Mouse (Mus musculus) heart, embryonic 14.5 days (tissue): Measurements from ENCODE around the gene Lingo4. TPM values are rescaled to one million over a fixed set of nuclear protein-coding genes. Genes with fewer than 3 reads are reported as not detected.

ENCODE experiments used
- ATAC-seq: fragments of 200-750 bp; cut with Nextera tagmentation; 2 replicates; pipeline ENCODE4 v1.8.0; 2017; ENCODE audit warnings: low read depth, moderate TSS enrichment; ENCODE audit not compliant: insufficient number of reproducible peaks, insufficient read depth, low FRiP score
- H3K27ac ChIP-seq, 2 experiments: fragments of 200-500 bp in 1 of 2; fragments of 300-500 bp in 1 of 2; sonication (generic) in 1 of 2; replicated peaks in 1 of 2; 2 replicates each; pipeline ENCODE4 v1.5.1; 2012 to 2014; ENCODE audit warnings: low read depth in 2 of 2, low read length in 2 of 2, control low read depth in 1 of 2, mild to moderate bottlenecking in 1 of 2, mixed read lengths in 1 of 2; ENCODE audit not compliant: control insufficient read depth in 1 of 2, insufficient read depth in 1 of 2
- H3K27me3 ChIP-seq: fragments of 300-500 bp; sonication (generic); 2 replicates; pipeline ENCODE4 v1.6.1; 2014; ENCODE audit warnings: mild to moderate bottlenecking, low read length, control low read depth; ENCODE audit not compliant: control insufficient read depth, insufficient read depth
- H3K36me3 ChIP-seq: fragments of 300-500 bp; sonication (generic); 2 replicates; pipeline ENCODE4 v1.6.1; 2014; ENCODE audit warnings: mild to moderate bottlenecking, control low read depth, low read length, mixed read lengths; ENCODE audit not compliant: control insufficient read depth, insufficient read depth
- H3K4me1 ChIP-seq, 2 experiments: fragments of 200-500 bp in 1 of 2; fragments of 300-500 bp in 1 of 2; sonication (generic) in 1 of 2; 2 replicates each; pipeline ENCODE4 v1.6.1; 2012 to 2014; ENCODE audit warnings: low read length in 2 of 2, control low read depth in 1 of 2, mixed read lengths in 1 of 2; ENCODE audit not compliant: control insufficient read depth in 2 of 2, insufficient read depth in 2 of 2
- H3K4me2 ChIP-seq: fragments of 300-500 bp; sonication (generic); 2 replicates; pipeline ENCODE4 v1.6.1; 2014; ENCODE audit warnings: mild to moderate bottlenecking, low read length
- H3K4me3 ChIP-seq, 2 experiments: fragments of 200-500 bp in 1 of 2; fragments of 300-500 bp in 1 of 2; sonication (generic) in 1 of 2; 2 replicates each; pipeline ENCODE4 v1.5.1; 2012 to 2014; ENCODE audit warnings: low read length in 2 of 2, mild to moderate bottlenecking in 2 of 2, control low read depth in 1 of 2, low read depth in 1 of 2, moderate library complexity in 1 of 2; ENCODE audit not compliant: control insufficient read depth in 1 of 2, insufficient read depth in 1 of 2
- H3K9ac ChIP-seq: fragments of 300-500 bp; sonication (generic); 2 replicates; pipeline ENCODE4 v1.6.1; 2014; ENCODE audit warnings: mild to moderate bottlenecking, low read length
- H3K9me3 ChIP-seq: fragments of 300-500 bp; sonication (generic); 2 replicates; pipeline ENCODE4 v1.6.1; 2016; ENCODE audit warnings: low read length, control low read depth; ENCODE audit not compliant: control insufficient read depth
- WGBS: fragments of 180-500 bp; shearing (Covaris S2); extraction: QIAGEN DNeasy Blood & Tissue Kit; methylation state at CpG from one replicate; pipeline ENCODE4 v1.1.7; 2014; 5-methylcytosine and 5-hydroxymethylcytosine counted together
- polyA plus RNA-seq: library from polyadenylated mRNA; unstranded; fragments of >200 nt; fragmentation: Nextera tagmentation; extraction: Ambion mirVana; gene quantifications from 2 replicates; pipeline ENCODE4 v1.2.1, GENCODE M21; 2014

Lingo4 gene
- polyA plus RNA-seq, 1 experiment from 2014 or later = 0.05 TPM

- no peak for ATAC-seq
- Histone ChIP-seq H3K9ac (no peak overlapping the region), H3K9me3 (no peaks in the 10 kb centered on the region), H3K27me3 (peaks cover 24% of the 10 kb centered on the region), H3K36me3 (no peaks in the 10 kb centered on the region), H3K4me1 (peaks cover 9 to 17% of the 10 kb centered on the region in 2 experiments; a peak in 3 of 4 replicates), H3K4me3 (no peak overlapping the region), H3K4me2 (no peak overlapping the region), H3K27ac (no peak overlapping the region)
- WGBS = 69% methylated on average over 6 of the region's 6 CpGs
These were observed 29.7 kb upstream of the Lingo4 start for GRCm38 (mm10) chr3:94368631-94369030.

DNA sequence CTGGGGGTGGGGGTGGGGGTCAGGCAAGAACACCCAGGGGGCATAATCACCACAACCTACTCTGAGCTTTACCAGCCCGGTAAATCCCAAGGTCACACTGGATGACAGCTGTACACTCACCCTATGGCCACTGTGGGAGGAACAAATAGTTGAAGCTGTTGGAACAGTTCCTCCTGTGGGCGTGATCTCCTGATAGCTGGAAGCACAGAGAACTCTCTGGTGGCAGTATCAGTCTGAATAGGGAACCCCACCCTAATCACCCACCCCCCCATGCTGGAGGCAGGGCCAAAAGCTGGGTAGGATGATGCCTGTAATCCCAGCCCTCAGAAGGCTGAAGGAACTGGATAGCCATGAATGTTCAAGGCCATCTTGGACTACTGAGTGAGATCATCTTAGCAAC lies 28.6 kb upstream of the Lingo4 start:
- Histone ChIP-seq H3K9me3 (no peaks in the 10 kb centered on the region), H3K4me1 (peaks cover 11 to 21% of the 10 kb centered on the region in 2 experiments; a peak in 3 of 4 replicates), H3K36me3 (no peaks in the 10 kb centered on the region), H3K27me3 (peaks cover 15% of the 10 kb centered on the region), H3K9ac (no peak overlapping the region), H3K4me3 (no peak overlapping the region), H3K4me2 (no peak overlapping the region), H3K27ac (no peak overlapping the region)
- ATAC-seq = no peak
- 29% methylated on average over 2 of the region's 2 CpGs for WGBS

- Histone ChIP-seq H3K4me2 (peak overlapping the region; percentile 60), H3K4me1 (peaks cover 11 to 21% of the 10 kb centered on the region in 2 experiments; a peak in 3 of 4 replicates), H3K4me3 (peak overlapping the region; percentile 0 to 19; a peak in 2 of 4 replicates), H3K36me3 (no peaks in the 10 kb centered on the region), H3K9ac (peak overlapping the region; percentile 62), H3K27me3 (peaks cover 3% of the 10 kb centered on the region; the same call in 1 of the 2 replicates), H3K27ac (0 out of 4 replicates have a peak overlapping the region, but pooled peaks of 1 of the 2 experiments have one; percentile 37), H3K9me3 (no peaks in the 10 kb centered on the region)
- 2% methylated on average over 11 of the region's 11 CpGs for WGBS
- peak; percentile 46; the same call in 1 of the 2 replicates for ATAC-seq
These were observed 26.7 kb upstream of the Lingo4 start for GRCm38 (mm10) chr3:94371637-94372036.

DNA sequence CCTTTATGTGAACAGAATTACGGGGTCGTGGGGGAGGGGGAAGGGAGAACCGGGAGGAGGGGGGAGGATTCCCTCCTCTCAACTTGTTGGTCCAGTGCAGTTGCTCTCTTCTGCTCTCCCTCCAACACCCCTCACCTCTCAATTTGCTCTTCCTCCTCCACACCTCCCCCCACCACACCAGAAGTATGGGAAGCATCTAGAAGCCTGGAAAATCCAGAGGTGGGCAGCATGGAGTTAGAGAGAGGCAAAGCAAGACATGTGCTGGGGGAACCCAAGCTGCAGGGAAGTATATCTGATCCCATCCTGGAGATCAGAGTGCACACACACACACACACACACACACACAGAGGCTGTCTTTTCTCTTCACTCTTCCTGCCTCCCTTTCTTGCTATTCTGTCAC lies 26.3 kb upstream of the Lingo4 start:
- H3K4me3 ChIP-seq = peak overlapping the region in 1 of 2 experiments; percentile 19; a peak in 1 of 4 replicates
- 0% methylated on average over 1 of the region's 3 CpGs for WGBS
- peak; percentile 8; the same call in 1 of the 2 replicates for ATAC-seq

GRCm38 (mm10) chr3:94372641-94373040 lies 25.7 kb upstream of the Lingo4 start, which contains the start of gene Rorc:
Gene Rorc (plus strand): TSS chr3:94372794.
- H3K27ac ChIP-seq = 0 out of 4 replicates have a peak within 1 kb of the TSS, but pooled peaks have one; percentile 10 to 37
- no peak for ATAC-seq
- peak within 1 kb of the TSS; percentile 27 to 37 for H3K4me3 ChIP-seq
- H3K4me1 ChIP-seq = peaks cover 11 to 21% of the 10 kb centered on the region in 2 experiments; a peak in 3 of 4 replicates
- H3K36me3 ChIP-seq = no peaks in the 10 kb centered on the region
- H3K4me2 ChIP-seq = peak within 1 kb of the TSS; percentile 60
- WGBS = 15% methylated on average over 5 of the region's 5 CpGs
- no peaks in the 10 kb centered on the region for H3K9me3 ChIP-seq
- H3K9ac ChIP-seq = peak within 1 kb of the TSS; percentile 62
- H3K27me3 ChIP-seq = peaks cover 3% of the 10 kb centered on the region; the same call in 1 of the 2 replicates

More for the DNA sequence above, 26.3 kb upstream of the Lingo4 start:
- Histone ChIP-seq H3K9ac (peak overlapping the region; percentile 62), H3K4me1 (peaks cover 11 to 21% of the 10 kb centered on the region in 2 experiments; a peak in 3 of 4 replicates), H3K9me3 (no peaks in the 10 kb centered on the region), H3K4me2 (peak overlapping the region; percentile 60), H3K27me3 (peaks cover 3% of the 10 kb centered on the region; the same call in 1 of the 2 replicates), H3K36me3 (no peaks in the 10 kb centered on the region), H3K27ac (no peak overlapping the region)

DNA sequence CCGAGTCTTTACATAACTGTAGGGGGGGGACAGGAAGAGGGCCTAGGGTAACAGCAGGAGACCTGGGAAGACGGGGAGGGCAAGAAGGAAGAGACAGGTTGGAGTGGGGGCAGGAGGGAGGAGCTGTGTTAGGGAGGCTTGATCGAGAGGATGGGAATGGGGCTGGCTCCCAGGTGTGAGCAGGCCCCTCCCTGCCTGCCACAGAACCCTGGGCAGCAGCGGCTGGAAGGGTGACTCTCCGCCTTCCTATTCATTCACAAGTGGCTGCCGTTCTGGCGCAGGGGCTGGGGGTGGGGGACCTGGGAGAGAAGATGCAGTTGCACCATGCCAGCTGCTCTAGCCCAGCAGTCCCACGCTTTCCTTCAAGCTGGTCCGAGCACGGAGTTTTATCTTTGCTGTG lies 25.2 kb upstream of the Lingo4 start:
- Histone ChIP-seq H3K9ac (peak overlapping the region; percentile 36), H3K27ac (no peak overlapping the region)
- WGBS = 3% methylated on average over 10 of the region's 10 CpGs

DNA sequence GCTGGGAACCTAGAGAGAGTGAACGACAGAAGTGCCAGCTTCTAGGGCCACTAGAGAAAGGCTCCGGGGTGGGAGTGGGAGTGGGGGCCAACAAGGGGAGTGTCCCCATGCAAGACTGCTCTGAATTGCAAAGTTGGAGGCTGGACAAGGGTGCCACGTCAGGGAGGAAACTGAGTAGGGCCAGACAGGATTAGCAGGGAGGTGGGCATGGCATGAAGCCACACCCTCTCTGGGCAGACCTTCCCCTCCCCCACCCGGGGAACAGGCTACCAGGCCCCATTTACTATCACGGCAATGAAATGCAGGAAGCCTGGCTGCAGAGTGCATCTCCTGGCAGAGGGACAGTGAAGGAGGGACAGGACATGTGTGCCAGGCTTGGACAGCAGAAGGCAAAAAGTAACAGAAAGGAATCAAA lies 24.7 kb upstream of the Lingo4 start:
- peak overlapping the region in 1 of 2 experiments; percentile 27; a peak in 2 of 4 replicates for H3K4me3 ChIP-seq
- peak overlapping the region; percentile 36 for H3K9ac ChIP-seq
- no peaks in the 10 kb centered on the region for H3K9me3 ChIP-seq
- ATAC-seq = peak; percentile 29; the same call in 1 of the 2 replicates
- H3K4me2 ChIP-seq = peak overlapping the region; percentile 58
- H3K27ac ChIP-seq = no peak overlapping the region
- 0% methylated on average over 5 of the region's 5 CpGs for WGBS
- no peaks in the 10 kb centered on the region for H3K36me3 ChIP-seq
- H3K4me1 ChIP-seq = peaks cover 11 to 21% of the 10 kb centered on the region in 2 experiments; a peak in 3 of 4 replicates
- H3K27me3 ChIP-seq = peaks cover 3% of the 10 kb centered on the region; the same call in 1 of the 2 replicates

More for the DNA sequence above, 25.2 kb upstream of the Lingo4 start:
- Histone ChIP-seq H3K36me3 (no peaks in the 10 kb centered on the region), H3K27me3 (peaks cover 3% of the 10 kb centered on the region; the same call in 1 of the 2 replicates), H3K4me2 (peak overlapping the region; percentile 58), H3K4me3 (peak overlapping the region; percentile 27 to 37), H3K4me1 (peaks cover 11 to 21% of the 10 kb centered on the region in 2 experiments; a peak in 3 of 4 replicates), H3K9me3 (no peaks in the 10 kb centered on the region)
- ATAC-seq = peak; percentile 20; the same call in 1 of the 2 replicates
